Mouse (Mus musculus) lung, postnatal 0 days (tissue): ENCODE measurements around the gene Gm4869.

Experiments used
- CTCF ChIP-seq: IDR thresholded peaks from 2 replicates; pipeline ENCODE4 v1.5.1; 2016; ENCODE audit warnings: antibody characterized with exemption, mild to moderate bottlenecking
- EP300 ChIP-seq: IDR thresholded peaks from 2 replicates; pipeline ENCODE4 v1.6.1; 2016; ENCODE audit warnings: antibody characterized with exemption, mild to moderate bottlenecking, control low read depth

DNA sequence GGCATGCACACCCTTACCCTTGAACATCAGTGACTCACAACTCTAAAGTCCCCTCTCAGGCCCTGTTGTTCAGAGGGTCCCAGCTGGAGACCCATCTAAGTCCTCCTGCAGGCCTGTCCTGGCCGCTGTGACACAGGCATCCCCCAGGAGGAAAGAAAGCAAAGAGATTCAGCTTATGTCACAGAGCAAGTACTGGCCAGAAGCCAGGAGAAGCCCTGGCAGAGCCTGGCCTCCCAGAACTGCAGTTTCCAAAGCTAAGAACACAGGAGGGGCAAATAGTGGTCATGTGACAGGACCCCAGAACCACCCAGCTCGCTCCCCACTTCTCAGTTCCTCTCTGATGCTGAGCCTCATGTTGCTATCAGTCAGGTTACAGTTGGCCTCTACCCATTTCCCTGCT, 10.0 kb downstream of the Gm4869 start:
- no peak for TF ChIP-seq EP300
- TF ChIP-seq CTCF, result no peak
